Mouse (Mus musculus): Measurements from ENCODE around the gene Lbhd1.

DNA sequence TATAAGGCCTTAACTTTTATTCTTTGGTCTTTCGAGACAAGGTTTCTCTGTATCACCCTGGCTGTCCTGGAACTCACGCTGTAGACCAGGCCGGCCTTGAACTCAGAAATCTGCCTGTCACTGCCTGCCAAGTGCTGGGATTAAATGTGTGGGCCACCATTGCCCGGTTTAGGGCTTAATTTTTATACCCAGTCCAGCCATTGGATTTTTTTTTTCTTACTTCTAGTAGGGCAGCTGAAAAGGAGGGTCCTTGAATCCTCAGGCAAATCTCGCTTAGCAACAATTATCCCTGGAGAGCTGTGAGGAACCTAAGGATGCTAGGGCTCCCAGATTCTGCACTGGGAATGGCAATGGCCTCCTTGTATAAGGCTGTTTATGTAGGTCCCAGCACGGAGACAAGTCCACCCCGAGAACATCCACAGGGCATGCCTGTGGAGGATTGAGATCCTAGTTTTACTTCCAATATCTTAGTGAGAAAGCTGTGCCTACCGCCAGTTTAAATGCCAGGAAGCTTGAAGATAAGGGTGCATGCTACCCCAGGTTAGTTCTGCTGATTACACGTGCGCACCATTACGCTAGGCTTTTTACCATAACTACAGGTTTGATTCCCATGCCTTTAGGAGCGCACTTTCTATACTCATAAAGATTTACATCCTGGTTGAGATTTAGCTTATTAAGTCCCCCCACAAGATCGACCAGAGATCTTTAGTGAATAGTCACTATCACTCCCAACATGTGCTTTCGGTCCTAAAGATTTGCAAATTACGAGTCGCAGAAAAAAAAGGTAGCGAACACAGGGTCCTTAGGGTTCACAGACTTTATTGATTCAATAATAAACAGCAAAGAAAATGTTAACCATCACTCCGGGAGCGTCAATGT is 4.3 kb downstream of the Lbhd1 start:
- TF ChIP-seq CTCF (IDR thresholded peaks at IDR 0.05; ENCODE audit: low read depth), result no peak
- no peak for TF ChIP-seq EP300 (optimal IDR thresholded peaks at IDR 0.05)
